20 mouse cellular contexts compared by ENCODE assay signal in genomic region chr17:48213511-48213910, GRCm38 (mm10). TPM values are rescaled to one million over a fixed set of nuclear protein-coding genes. Genes with fewer than 3 reads are reported as not detected.
DNase-seq lines count a peak whose midpoint lies in the region.
"Had no signal": no experiment of that assay in that cellular context is flagged by ENCODE, and none has a peak within 500 bp of the region (broad histone marks: within the 10 kb centered on the region; RNA-seq: fewer than 3 reads in every experiment).

No protein-coding gene starts in this region.

- peak; percentile 60 for DNase-seq in heart, adult 11 months
- no peak for DNase-seq in heart, adult 18-20 months
- DNase-seq in spleen, postnatal 4 days (ENCODE audit: low spot score in 2 of 2): peak; percentile 7 to 49
- DNase-seq in spleen, adult 18-20 months: no peak
- DNase-seq in testis, postnatal 10 days (ENCODE audit: low spot score): peak; percentile 29
- DNase-seq in testis, postnatal 14 days (ENCODE audit: low spot score): no peak
- DNase-seq: adrenal gland, adult 2 months; adrenal gland, adult 8-10 months; adrenal gland, postnatal 10 days; adrenal gland, postnatal 14 days; adrenal gland, postnatal 25 days; adrenal gland, postnatal 36 days; B cell, adult 2 months; cerebellum, adult 11 months; cerebellum, adult 11-12 months; cerebellum, adult 18-20 months had no signal

RNA-seq across cellular contexts. Expression of gene Trem1, which starts 19.1 kb away (rescaled TPM):
- total RNA-seq in heart, adult 18-20 months (2021): under 1 TPM in 1 of 2 experiments, not detected in 1; 0.13 TPM
- total RNA-seq: adrenal gland, postnatal 25 days; ES-E14; MEL had no signal

RNA-seq across cellular contexts. Expression of gene Trem3, which starts 34.1 kb away (rescaled TPM):
- total RNA-seq in heart, adult 18-20 months (2021): not detected
- total RNA-seq: adrenal gland, postnatal 25 days; adrenal gland, postnatal 36 days; CH12.LX; ES-E14; G1E; MEL had no signal

RNA-seq across cellular contexts. Expression of gene A530064D06Rik, which starts 46.4 kb away (rescaled TPM):
- not detected for total RNA-seq in heart, adult 18-20 months (2021)
- total RNA-seq: adrenal gland, adult 2 months; adrenal gland, postnatal 14 days; adrenal gland, postnatal 25 days; adrenal gland, postnatal 36 days; ES-E14; MEL had no signal

RNA-seq across cellular contexts. Expression of gene Treml4, which starts 50.6 kb away (rescaled TPM):
- total RNA-seq in heart, adult 18-20 months (2021): under 1 TPM in 1 of 2 experiments, not detected in 1; 0.33 TPM

Comparison
In these comparisons a context has a peak if more than half of its experiments do, and no peak if none do; other contexts are left out.
1. DNase-seq: peak in heart, adult 11 months (single experiment), spleen, postnatal 4 days (2 of 2) and testis, postnatal 10 days (single experiment); none in heart, adult 18-20 months (0 of 2), spleen, adult 18-20 months (0 of 2) and testis, postnatal 14 days (single experiment).